Mouse (Mus musculus) small intestine, adult 2 months (tissue): ENCODE results near the gene Trappc12.

Source experiments
- CTCF ChIP-seq: fragments of 200-500 bp; IDR thresholded peaks from 2 replicates; pipeline ENCODE4 v1.5.1; 2012; ENCODE audit warnings: low read depth, mild to moderate bottlenecking, control low read depth, inconsistent platforms, low read length, moderate library complexity, mixed read lengths; ENCODE audit not compliant: insufficient replicate concordance, insufficient read length; ENCODE audit errors: extremely low read depth
- POLR2A ChIP-seq: fragments of 200-500 bp; IDR thresholded peaks from 2 replicates; pipeline ENCODE4 v1.6.1; 2012; ENCODE audit warnings: low read depth, mild to moderate bottlenecking, control low read depth, inconsistent platforms, low read length, moderate library complexity

DNA sequence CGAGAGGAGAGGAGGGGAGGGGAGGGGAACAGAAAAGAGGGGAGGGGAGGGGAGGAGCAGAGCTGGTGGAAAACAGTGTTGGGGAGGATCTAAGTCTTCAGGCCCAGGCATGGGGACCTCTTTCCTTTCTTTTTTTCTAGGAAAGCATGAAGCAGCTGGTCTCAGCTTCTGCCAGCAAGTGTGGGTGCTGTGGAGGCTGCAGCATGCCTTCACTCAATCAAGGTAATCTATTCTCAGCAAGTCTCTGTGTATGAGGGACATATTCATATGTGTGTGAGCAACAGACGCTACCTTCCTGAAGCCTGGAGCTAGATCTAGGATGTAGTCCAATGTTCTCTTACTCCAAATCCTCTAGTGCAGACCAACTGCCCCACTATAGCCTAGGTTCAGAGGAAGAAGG is 43.4 kb upstream of the Trappc12 start:
- no peak for TF ChIP-seq CTCF
- TF ChIP-seq POLR2A = no peak
